Mouse (Mus musculus) left cerebral cortex, adult 2 months (tissue): ENCODE measurements around the gene Pogk. TPM values are rescaled to one million over a fixed set of nuclear protein-coding genes. Genes with fewer than 3 reads are reported as not detected.

Source experiments
- DNase-seq, 2 experiments: peaks; one replicate each; pipeline ENCODE4 v3.0.0; 2021 to 2022; ENCODE audit warnings: low spot score in 2 of 2, mixed read lengths in 1 of 2; ENCODE audit errors: extremely low spot score in 1 of 2
- H3K27ac ChIP-seq: fragments of 200-600 bp; 2 replicates; pipeline ENCODE4 v1.8.1; 2022
- H3K4me3 ChIP-seq: fragments of 200-600 bp; 2 replicates; pipeline ENCODE4 v1.8.1; 2022
- CTCF ChIP-seq: fragments of 200-600 bp; IDR thresholded peaks from 2 replicates; pipeline ENCODE4 v1.8.1; 2022; ENCODE audit warnings: antibody characterized with exemption, mild to moderate bottlenecking, moderate library complexity
- intact Hi-C: fragments of 180-260 bp; cut with DNase I; formaldehyde crosslinking; loops from one replicate; pipeline ENCODE4 v1.15.1; 2025
- long read RNA-seq, 2 experiments: library from polyadenylated mRNA; stranded (forward); transcript quantifications; one replicate each; pipeline ENCODE4 v2.0.0; 2021; ENCODE audit warnings: borderline mapping rate in 2 of 2
- total RNA-seq, 2 experiments: library from RNA; stranded (reverse); gene quantifications; 2 replicates each; pipeline ENCODE4 v1.2.3; 2021

The Pogk gene
- 10 to 100 TPM; 39.8 to 39.9 TPM for total RNA-seq
- long read RNA-seq, experiment 1, full-length matches to known transcripts = 8 of 17 reads
- long read RNA-seq, experiment 1, partial matches to known transcripts = 3 of 17 reads
- long read RNA-seq, experiment 1, other reads (novel, unspliced or antisense) = 6 of 17 reads
- long read RNA-seq, experiment 2, full-length matches to known transcripts = 10 of 14 reads
- long read RNA-seq, experiment 2, partial matches to known transcripts = 0 of 14 reads
- long read RNA-seq, experiment 2, other reads (novel, unspliced or antisense) = 4 of 14 reads

DNA sequence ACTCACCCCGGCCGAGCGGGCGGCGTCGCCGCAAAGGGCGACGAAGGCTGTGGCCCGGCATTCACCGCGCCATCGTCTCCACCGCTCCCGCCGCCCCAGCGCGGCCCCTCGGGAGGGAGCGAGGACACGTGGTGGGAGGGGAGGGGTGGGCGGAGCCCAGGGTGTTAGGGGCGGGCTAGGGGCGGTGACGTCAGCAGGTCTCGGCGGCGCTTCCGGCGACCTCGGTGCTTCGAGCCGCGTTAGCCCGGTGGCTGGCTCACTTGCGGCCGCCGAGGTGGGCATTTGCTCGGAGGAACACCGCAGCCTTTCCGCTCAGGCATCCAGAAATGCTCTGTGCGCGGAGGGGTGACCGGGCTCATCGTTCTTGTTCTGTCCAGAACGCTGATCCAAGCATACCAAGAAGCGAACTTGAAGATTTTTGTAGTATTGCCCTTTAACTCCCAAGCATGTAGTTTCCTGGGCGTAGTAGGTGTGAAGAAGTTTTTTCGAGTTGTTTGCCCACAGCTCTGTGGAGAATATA lies at the start of gene Pogk:
Pogk (minus strand) TSS at position 163 of the 520 bp plus-strand sequence.
- intact Hi-C loops = no loop called here

DNA sequence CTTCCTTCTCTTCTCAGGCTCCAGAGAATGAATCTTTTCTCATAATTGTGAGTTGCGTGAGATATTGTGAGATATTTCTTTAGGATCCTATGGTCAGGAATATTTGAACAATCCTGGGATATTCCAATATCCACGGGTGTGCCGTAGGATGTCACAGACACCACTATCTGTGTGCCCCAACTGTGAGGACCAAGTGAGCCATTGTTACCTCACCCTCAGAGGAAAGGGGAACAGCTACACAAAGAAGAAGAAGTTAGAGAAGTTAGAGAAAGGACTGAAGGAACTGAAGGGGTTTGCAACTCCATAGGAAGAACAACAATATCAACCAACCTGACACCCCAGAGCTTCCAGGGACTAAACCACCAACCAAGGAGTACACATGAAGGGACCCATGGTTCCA lies 32.3 kb upstream of the Pogk start:
- Histone ChIP-seq H3K4me3 (no peak overlapping the region), H3K27ac (no peak overlapping the region)
- intact Hi-C loops = no loop called here
- no peak for DNase-seq
- no peak for TF ChIP-seq CTCF

More for the DNA sequence above, at the start of gene Pogk:
- no peak for TF ChIP-seq CTCF
- Histone ChIP-seq H3K27ac (peak within 1 kb of the TSS; percentile 85), H3K4me3 (peak within 1 kb of the TSS; percentile 69)
- DNase-seq = peak; percentile 79 to 82

DNA sequence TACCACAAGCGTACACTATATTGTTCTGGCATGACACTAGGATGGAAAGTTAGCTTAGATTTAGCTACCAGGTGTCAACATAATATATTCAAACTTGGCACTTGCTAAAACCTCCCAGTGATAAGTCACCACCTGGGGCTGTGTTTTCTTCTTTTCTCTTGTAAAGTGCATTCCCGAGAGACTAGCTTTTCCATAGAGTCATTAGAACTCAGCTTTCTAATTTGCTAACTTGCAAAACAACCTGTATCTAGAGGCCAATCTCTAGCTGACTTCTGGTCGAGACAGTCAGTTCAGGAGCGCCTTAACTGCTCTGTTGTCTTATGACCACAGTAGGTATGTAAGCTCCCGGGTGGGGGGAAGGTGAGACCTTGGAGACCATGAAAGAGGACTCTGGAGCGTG lies 29.8 kb upstream of the Pogk start:
- Histone ChIP-seq H3K4me3 (no peak overlapping the region), H3K27ac (no peak overlapping the region)
- no peak for TF ChIP-seq CTCF
- no peak for DNase-seq
- intact Hi-C loops = no loop called here

DNA sequence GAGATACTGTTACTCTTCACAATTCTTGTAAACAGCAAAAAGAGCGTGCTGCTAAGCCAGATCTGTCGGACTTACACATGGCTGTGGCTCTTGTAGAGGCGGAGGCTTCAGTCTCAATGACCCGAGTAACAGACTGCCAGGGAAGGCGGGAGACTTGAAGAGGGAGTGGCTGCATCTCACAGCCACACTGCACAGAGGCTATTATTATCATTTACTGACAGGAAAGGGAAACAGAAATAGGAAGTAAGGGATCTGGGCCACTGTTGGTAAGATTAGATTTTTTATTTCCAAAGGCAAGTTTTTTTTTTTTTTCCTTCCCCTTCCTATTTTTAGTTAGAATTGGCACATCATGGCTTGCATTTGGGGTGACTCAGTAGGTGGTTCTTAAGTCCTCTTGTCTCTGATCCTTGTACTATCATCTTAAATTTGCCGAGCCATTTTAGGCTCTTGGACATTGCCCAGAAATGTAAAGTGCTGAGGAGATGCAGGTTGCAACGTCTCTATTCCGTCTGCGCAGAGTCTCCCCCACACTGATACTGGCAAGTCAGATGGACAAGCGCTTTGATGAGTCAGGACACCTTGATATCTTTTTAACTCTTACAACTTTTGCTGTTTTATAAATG lies 20.3 kb upstream of the Pogk start:
- intact Hi-C loops = loop anchor here (1.0 to 5.0 kb wide), 3 partner anchors 307 to 782 kb away; no protein-coding TSS in a partner anchor
- H3K27ac ChIP-seq = no peak overlapping the region
- DNase-seq = no peak
- H3K4me3 ChIP-seq = peak overlapping the region; percentile 13
- no peak for TF ChIP-seq CTCF

DNA sequence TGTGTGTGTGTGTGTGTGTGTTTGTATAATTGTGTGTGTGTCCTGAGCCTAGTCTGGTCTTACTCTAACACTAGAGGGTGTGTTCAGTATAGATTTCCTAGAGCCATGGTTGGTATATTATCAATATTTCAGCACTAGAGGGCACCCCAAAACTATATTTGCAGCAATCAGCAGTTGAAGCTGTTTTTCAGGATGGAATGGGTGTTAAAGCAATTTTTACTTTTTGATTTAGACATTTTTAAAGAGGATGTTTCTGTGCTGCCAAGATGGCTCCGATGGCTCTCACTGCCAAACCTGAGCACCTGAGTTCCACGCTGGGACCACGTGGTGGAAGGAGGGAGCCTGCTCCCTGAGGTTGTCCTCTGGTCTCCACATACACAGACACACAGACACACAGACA lies 19.4 kb upstream of the Pogk start:
- H3K27ac ChIP-seq = no peak overlapping the region
- peak; percentile 55 for TF ChIP-seq CTCF
- no peak for DNase-seq
- no peak overlapping the region for H3K4me3 ChIP-seq
- intact Hi-C loops = loop anchor here (1.0 to 5.0 kb wide), 3 partner anchors 308 to 783 kb away; no protein-coding TSS in a partner anchor

DNA sequence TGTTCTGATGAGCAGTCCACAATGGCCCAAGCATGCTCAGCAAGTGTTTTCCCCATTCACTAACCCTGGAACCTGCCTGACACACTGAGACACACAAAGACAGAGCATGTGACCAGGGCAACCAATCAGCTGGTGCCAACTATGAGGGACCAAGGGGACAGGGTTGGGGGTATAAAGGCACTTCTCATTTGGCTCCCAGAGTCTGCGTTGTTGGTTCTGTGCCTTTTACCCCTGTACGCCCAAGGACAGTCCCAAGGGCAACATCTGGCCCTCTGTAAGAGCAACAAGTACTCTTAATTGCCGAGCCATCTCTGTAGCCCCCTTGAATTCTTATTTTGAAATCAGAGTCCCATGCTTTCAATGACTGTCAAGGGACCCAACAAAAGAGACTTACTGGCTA lies 2.6 kb upstream of the Pogk start:
- intact Hi-C loops = no loop called here
- Histone ChIP-seq H3K4me3 (no peak overlapping the region), H3K27ac (no peak overlapping the region)
- no peak for DNase-seq
- TF ChIP-seq CTCF = no peak

DNA sequence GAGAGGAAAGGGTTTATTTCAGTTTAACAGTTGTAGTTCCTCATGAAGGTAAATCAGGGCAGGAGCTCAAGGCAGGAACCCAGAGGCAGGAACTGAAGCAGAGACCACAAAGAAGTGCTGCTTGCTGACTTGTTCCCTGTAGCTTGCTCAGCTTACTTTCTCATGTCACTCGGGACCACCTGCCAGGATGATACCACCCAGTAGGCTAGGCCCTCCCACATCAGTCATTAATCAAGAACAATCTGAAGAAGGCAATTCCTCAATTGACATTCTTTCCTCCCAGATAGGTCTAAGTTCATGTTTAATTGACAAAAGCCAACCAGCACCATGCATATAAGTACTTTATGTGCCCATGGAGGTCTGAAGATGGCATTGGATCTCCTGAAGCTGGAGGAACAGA lies 1.9 kb upstream of the Pogk start:
- intact Hi-C loops = no loop called here
- DNase-seq = no peak
- TF ChIP-seq CTCF = no peak
- no peak overlapping the region for H3K4me3 ChIP-seq
- H3K27ac ChIP-seq = no peak overlapping the region

DNA sequence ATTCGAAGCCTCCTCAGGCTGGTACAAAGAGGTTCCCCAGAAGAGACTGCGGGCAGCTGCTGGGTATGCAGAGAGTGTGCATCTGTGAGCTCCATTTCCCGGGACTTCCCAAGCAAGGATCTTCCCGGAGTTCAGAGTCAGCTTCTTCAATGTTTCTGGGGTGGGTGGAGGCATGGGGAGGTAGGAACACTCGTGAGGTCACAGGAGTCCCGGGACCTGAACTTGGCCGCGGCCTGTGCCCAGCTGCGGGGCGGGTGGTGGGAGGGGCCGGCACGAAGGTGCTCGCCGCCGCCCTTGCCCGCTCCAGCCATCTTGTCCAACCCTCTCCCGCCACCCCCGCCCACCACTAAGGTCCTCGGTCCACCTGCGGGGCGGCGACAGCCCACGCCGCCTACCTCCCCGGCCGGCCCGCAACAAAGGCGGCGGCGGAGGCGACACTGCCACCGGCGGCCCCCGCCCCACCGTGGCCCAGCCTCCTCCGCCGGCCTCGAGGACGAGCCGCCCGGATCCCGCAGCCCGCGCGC lies 424 bp downstream of the Pogk start:
- no peak for TF ChIP-seq CTCF
- peak in 1 of 2 experiments; percentile 27 for DNase-seq
- intact Hi-C loops = no loop called here
- Histone ChIP-seq H3K4me3 (peak overlapping the region; percentile 69), H3K27ac (peak overlapping the region; percentile 68; the same call in 1 of the 2 replicates)

DNA sequence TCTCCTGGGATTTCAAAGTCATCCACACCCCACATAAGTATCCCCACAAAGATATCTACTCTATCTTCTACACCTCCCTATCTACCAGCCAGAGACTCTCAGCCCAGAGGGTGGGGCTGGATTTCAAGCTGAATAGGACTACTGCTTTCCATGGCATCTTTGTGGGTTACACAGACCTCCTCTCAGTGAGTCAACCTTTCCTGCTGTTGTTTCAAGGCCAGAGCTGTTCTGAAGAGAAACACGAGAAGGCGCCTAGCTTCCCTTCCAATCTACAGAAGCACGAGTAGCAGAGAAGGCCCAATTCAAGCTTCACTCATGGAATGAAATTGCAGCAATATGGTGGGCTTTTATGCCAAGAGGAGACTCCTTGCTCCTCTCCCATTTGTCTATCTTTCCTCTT lies 5.8 kb downstream of the Pogk start:
- intact Hi-C loops = no loop called here
- DNase-seq = no peak
- no peak for TF ChIP-seq CTCF

DNA sequence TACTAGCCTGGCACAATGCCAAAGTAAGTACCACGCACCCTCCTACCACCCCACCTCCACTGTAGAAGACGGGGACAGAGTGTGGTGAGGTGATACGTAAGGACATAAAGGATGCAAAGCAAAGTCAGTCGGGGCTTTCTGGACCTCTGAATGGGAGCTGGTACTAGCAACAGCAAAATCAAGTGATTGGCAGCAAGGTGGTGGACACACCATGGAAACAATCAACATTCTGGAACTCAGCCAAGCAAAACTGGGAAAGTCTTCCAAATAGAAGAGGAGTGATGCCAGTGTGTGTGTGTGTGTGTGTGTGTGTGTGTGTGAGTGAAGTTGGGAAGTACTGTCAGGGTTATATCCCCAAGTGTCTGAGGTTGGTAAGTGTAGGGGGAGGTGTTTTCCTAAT lies 7.7 kb downstream of the Pogk start:
- Histone ChIP-seq H3K27ac (no peak overlapping the region), H3K4me3 (no peak overlapping the region)
- peak in 1 of 2 experiments; percentile 14 for DNase-seq
- intact Hi-C loops = no loop called here
- TF ChIP-seq CTCF = no peak

More for the DNA sequence above, 5.8 kb downstream of the Pogk start:
- H3K4me3 ChIP-seq = no peak overlapping the region
- H3K27ac ChIP-seq = no peak overlapping the region

DNA sequence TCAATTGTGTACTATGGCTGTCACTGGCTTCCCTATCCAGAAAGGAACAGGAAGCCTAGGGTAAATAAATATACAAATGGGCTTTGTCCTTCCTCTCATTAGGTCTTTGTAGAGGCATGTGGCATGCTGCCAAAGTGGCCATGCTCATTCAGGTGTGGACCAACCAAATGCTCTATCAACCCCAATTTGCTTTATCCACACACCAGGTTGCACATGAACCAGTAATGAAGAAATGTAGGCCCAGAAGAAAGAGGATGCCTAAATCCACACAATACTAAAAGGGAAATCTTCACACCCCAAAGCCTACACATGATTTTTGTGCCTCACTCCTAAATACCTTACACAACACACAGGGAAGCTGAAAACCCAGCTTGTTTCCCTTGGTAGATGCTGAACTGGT lies 8.2 kb downstream of the Pogk start:
- no peak for DNase-seq
- Histone ChIP-seq H3K27ac (no peak overlapping the region), H3K4me3 (no peak overlapping the region)
- intact Hi-C loops = no loop called here
- TF ChIP-seq CTCF = no peak

DNA sequence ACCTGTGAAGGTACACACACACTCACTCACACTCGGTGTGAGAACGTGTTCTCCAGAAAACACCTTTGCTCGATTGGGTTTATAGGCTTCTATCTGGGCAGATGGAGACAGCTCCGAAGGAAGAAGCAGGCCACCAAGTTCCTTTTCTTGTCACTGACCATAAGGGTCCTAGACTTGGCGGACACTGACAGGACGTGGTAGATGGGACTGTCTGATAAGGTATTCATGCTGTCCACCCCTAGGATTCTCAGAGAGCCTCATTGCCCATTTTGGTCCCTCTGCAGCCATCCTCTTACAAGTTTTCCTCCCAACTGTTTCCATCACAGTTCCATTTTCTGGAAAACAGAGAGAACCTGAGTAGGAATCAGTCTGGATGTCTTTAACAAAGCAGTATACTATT lies 13.3 kb downstream of the Pogk start:
- H3K4me3 ChIP-seq = no peak overlapping the region
- no peak for TF ChIP-seq CTCF
- no peak for DNase-seq
- H3K27ac ChIP-seq = no peak overlapping the region
- intact Hi-C loops = no loop called here
